Mouse (Mus musculus): ENCODE measurements around the gene Tpt1.

DNA sequence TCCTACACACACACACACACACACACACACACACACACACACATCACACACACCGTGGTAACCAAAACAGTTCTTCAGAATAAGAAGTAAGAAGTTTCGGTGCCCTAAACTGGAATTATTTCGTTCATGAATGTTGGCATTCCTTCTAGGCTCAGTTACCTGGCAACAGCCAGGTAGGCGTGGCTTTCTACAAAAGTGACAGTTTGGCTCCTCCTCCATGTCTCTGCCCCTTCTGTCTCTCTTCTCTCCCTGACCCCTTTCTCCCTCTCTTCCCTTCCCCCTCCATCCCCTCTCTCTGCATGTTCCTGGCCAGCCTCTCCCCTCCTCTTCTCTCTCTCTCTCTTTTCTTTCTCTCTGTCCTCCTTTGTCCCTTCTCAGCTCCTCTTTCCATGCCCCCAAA lies 11.9 kb upstream of the Tpt1 start:
- no peak for TF ChIP-seq EP300 (IDR thresholded peaks at IDR 0.05; ENCODE audit: low read length)
- TF ChIP-seq CTCF (conservative IDR thresholded peaks at IDR 0.05 in 1 of 2, IDR thresholded peaks at IDR 0.05 in 1 of 2; ENCODE audit: low read depth in 2 of 2, low read length in 2 of 2), result no peak
- no peak for TF ChIP-seq POLR2A (IDR thresholded peaks at IDR 0.05; ENCODE audit: low read depth, low read length)

Measured in CH12.LX (cell line).